Mouse (Mus musculus): ENCODE data around the gene Ttll3.

- TF ChIP-seq MAX (IDR thresholded peaks at IDR 0.05; ENCODE audit: low read depth): no peak
- TF ChIP-seq SRF (IDR thresholded peaks at IDR 0.05; ENCODE audit: control insufficient read depth, insufficient read length, low read depth): no peak
- TF ChIP-seq POLR2A (IDR thresholded peaks at IDR 0.05; ENCODE audit: insufficient read length, low read depth): no peak
- no peak for TF ChIP-seq MYOG (IDR thresholded peaks at IDR 0.05; ENCODE audit: control insufficient read depth in 1 of 3, insufficient read depth in 1 of 3, insufficient read length in 2 of 3, low read depth in 2 of 3)
- no peak for TF ChIP-seq E2F4 (IDR thresholded peaks at IDR 0.05; ENCODE audit: insufficient read depth)
- TF ChIP-seq USF1 (IDR thresholded peaks at IDR 0.05; ENCODE audit: low read depth): no peak
- no peak for TF ChIP-seq REST (IDR thresholded peaks at IDR 0.05; ENCODE audit: insufficient read depth, insufficient read length)
- no peak for TF ChIP-seq TCF3 (IDR thresholded peaks at IDR 0.05; ENCODE audit: insufficient read length, low read depth)
- TF ChIP-seq POLR2AphosphoS2 (IDR thresholded peaks at IDR 0.05; ENCODE audit: insufficient read length, low read depth): no peak
- TF ChIP-seq TCF12 (IDR thresholded peaks at IDR 0.05; ENCODE audit: insufficient read depth, poor library complexity, severe bottlenecking): no peak
- TF ChIP-seq CEBPB (IDR thresholded peaks at IDR 0.05; ENCODE audit: insufficient read depth, poor library complexity, severe bottlenecking): no peak
- TF ChIP-seq MYOD1 (IDR thresholded peaks at IDR 0.05; ENCODE audit: control insufficient read depth in 1 of 3, insufficient read length in 2 of 3, low read depth in 2 of 3): no peak
These were observed 44.6 kb downstream of the Ttll3 start for GRCm38 (mm10) chr6:113433661-113434060.

Data from myocyte (in vitro differentiated cells).